18 mouse cellular contexts compared by ENCODE assay signal in genomic region chr10:84480146-84480545, GRCm38 (mm10). TPM values are rescaled to one million over a fixed set of nuclear protein-coding genes. Genes with fewer than 3 reads are reported as not detected.
DNase-seq lines count a peak whose midpoint lies in the region; ATAC-seq lines count a peak whose summit lies in the region.
"Had no signal": no experiment of that assay in that cellular context is flagged by ENCODE, and none has a peak within 500 bp of the region (broad histone marks: within the 10 kb centered on the region; RNA-seq: fewer than 3 reads in every experiment).

No protein-coding gene starts in this region.

- DNase-seq in embryonic facial prominence, embryonic 10.5 days (ENCODE audit: low spot score), result no peak
- DNase-seq in heart, adult 9 months (ENCODE audit: low spot score in 2 of 2), result no peak
- DNase-seq in kidney, postnatal 36 days, result no peak
- peak; percentile 36 for DNase-seq in Muller cell, postnatal 12 days (ENCODE audit: inconsistent ontology term)
- DNase-seq: adrenal gland, postnatal 25 days; cerebellum, adult 9-10 months; gastrocnemius, postnatal 10 days; liver, postnatal 0 days; right cerebral cortex, adult 18-20 months had no signal

- ATAC-seq in embryonic facial prominence, embryonic 15.5 days (ENCODE audit: insufficient number of reproducible peaks, low FRiP score, low TSS enrichment, low read depth), result no peak
- ATAC-seq in heart, embryonic 16.5 days (replicated peaks; ENCODE audit: extremely low read depth, insufficient read depth, low FRiP score), result no peak
- no peak for ATAC-seq in kidney, embryonic 16.5 days (ENCODE audit: low FRiP score, low TSS enrichment)
- no peak for ATAC-seq in megakaryocyte progenitor cell, adult 5-6 weeks (replicated peaks; ENCODE audit: poor library complexity)
- ATAC-seq: activated CD4-positive, CD25-positive, alpha-beta regulatory T cell, adult 4 months; forebrain, embryonic 15.5 days; liver, postnatal 0 days had no signal

- no peak overlapping the region for H3K9ac ChIP-seq in embryonic facial prominence, embryonic 15.5 days
- H3K9ac ChIP-seq in heart, embryonic 16.5 days (ENCODE audit: low read length), result no peak overlapping the region
- no peak overlapping the region for H3K9ac ChIP-seq in kidney, embryonic 16.5 days (replicated peaks; ENCODE audit: low read length)
- H3K9ac ChIP-seq: forebrain, embryonic 15.5 days; heart, embryonic 15.5 days; limb, embryonic 13.5 days; liver, postnatal 0 days; stomach, embryonic 15.5 days had no signal

- H3K4me3 ChIP-seq in embryonic facial prominence, embryonic 15.5 days (replicated peaks), result no peak overlapping the region
- no peak overlapping the region for H3K4me3 ChIP-seq in embryonic facial prominence, embryonic 10.5 days
- H3K4me3 ChIP-seq in heart, embryonic 16.5 days (ENCODE audit: low read length), result no peak overlapping the region
- no peak overlapping the region for H3K4me3 ChIP-seq in kidney, embryonic 16.5 days (ENCODE audit: low read length)
- H3K4me3 ChIP-seq: forebrain, embryonic 15.5 days; heart, embryonic 15.5 days; limb, embryonic 13.5 days; stomach, embryonic 15.5 days had no signal

- no peaks in the 10 kb centered on the region for H3K27me3 ChIP-seq in embryonic facial prominence, embryonic 15.5 days
- H3K27me3 ChIP-seq in embryonic facial prominence, embryonic 10.5 days (replicated peaks; ENCODE audit: low read depth, poor library complexity, severe bottlenecking), result no peaks in the 10 kb centered on the region
- no peaks in the 10 kb centered on the region for H3K27me3 ChIP-seq in heart, embryonic 16.5 days (ENCODE audit: control insufficient read depth, insufficient read depth, low read length)
- H3K27me3 ChIP-seq in kidney, embryonic 16.5 days (ENCODE audit: insufficient read depth, low read length), result no peaks in the 10 kb centered on the region
- H3K27me3 ChIP-seq: forebrain, embryonic 15.5 days; heart, embryonic 15.5 days; limb, embryonic 13.5 days; stomach, embryonic 15.5 days had no signal

- H3K27ac ChIP-seq in embryonic facial prominence, embryonic 15.5 days (replicated peaks), result 0 out of 2 replicates have a peak overlapping the region, but pooled peaks have one; percentile 68
- H3K27ac ChIP-seq in embryonic facial prominence, embryonic 10.5 days (replicated peaks), result no peak overlapping the region
- peak overlapping the region; percentile 84; the same call in 1 of the 2 replicates for H3K27ac ChIP-seq in heart, embryonic 16.5 days (ENCODE audit: low read length)
- H3K27ac ChIP-seq in kidney, embryonic 16.5 days (ENCODE audit: low read length), result peak overlapping the region; percentile 88
- H3K27ac ChIP-seq: forebrain, embryonic 15.5 days; limb, embryonic 13.5 days; stomach, embryonic 15.5 days had no signal

- 71% methylated on average over 4 of the region's 4 CpGs for WGBS in embryonic facial prominence, embryonic 15.5 days
- WGBS in embryonic facial prominence, embryonic 10.5 days, result 70% methylated on average over 4 of the region's 4 CpGs
- 88% methylated on average over 4 of the region's 4 CpGs for WGBS in heart, embryonic 16.5 days
- WGBS in kidney, embryonic 16.5 days, result 47% methylated on average over 4 of the region's 4 CpGs

- H3K4me1 ChIP-seq in embryonic facial prominence, embryonic 15.5 days, result peaks cover 19% of the 10 kb centered on the region
- H3K4me1 ChIP-seq in embryonic facial prominence, embryonic 10.5 days, result peaks cover 48% of the 10 kb centered on the region
- H3K4me1 ChIP-seq in heart, embryonic 16.5 days (ENCODE audit: control insufficient read depth, insufficient read depth, low read length), result peaks cover 13% of the 10 kb centered on the region
- peaks cover 38% of the 10 kb centered on the region for H3K4me1 ChIP-seq in kidney, embryonic 16.5 days (ENCODE audit: insufficient read depth, low read length)
- H3K4me1 ChIP-seq: forebrain, embryonic 15.5 days had no signal

- no peaks in the 10 kb centered on the region for H3K36me3 ChIP-seq in embryonic facial prominence, embryonic 15.5 days
- H3K36me3 ChIP-seq in embryonic facial prominence, embryonic 10.5 days (replicated peaks), result no peaks in the 10 kb centered on the region
- no peaks in the 10 kb centered on the region for H3K36me3 ChIP-seq in heart, embryonic 16.5 days (ENCODE audit: control insufficient read depth, insufficient read depth)
- H3K36me3 ChIP-seq in kidney, embryonic 16.5 days (ENCODE audit: insufficient read depth, low read length), result no peaks in the 10 kb centered on the region
- H3K36me3 ChIP-seq: forebrain, embryonic 15.5 days; heart, embryonic 15.5 days; limb, embryonic 13.5 days; stomach, embryonic 15.5 days had no signal

- H3K4me2 ChIP-seq in embryonic facial prominence, embryonic 15.5 days (replicated peaks), result no peak overlapping the region
- H3K4me2 ChIP-seq in heart, embryonic 16.5 days (ENCODE audit: low read depth, low read length), result no peak overlapping the region
- 0 out of 2 replicates have a peak overlapping the region, but pooled peaks have one; percentile 19 for H3K4me2 ChIP-seq in kidney, embryonic 16.5 days (replicated peaks; ENCODE audit: low read depth, low read length)
- H3K4me2 ChIP-seq: forebrain, embryonic 15.5 days; limb, embryonic 13.5 days; stomach, embryonic 15.5 days had no signal

- H3K9me3 ChIP-seq in embryonic facial prominence, embryonic 15.5 days (replicated peaks), result no peaks in the 10 kb centered on the region
- no peaks in the 10 kb centered on the region for H3K9me3 ChIP-seq in embryonic facial prominence, embryonic 10.5 days
- no peaks in the 10 kb centered on the region for H3K9me3 ChIP-seq in heart, embryonic 16.5 days (replicated peaks; ENCODE audit: control insufficient read depth, low read length)
- H3K9me3 ChIP-seq in kidney, embryonic 16.5 days (ENCODE audit: low read length), result no peaks in the 10 kb centered on the region
- H3K9me3 ChIP-seq: forebrain, embryonic 15.5 days; heart, embryonic 15.5 days; limb, embryonic 13.5 days; stomach, embryonic 15.5 days had no signal

RNA-seq across cellular contexts. Expression of gene Nuak1, which starts 39.7 kb away (rescaled TPM):
- 3.3 and 3.4 TPM in 2 replicates for polyA plus RNA-seq in embryonic facial prominence, embryonic 15.5 days (2015; fragmentation: Nextera tagmentation; extraction: Ambion mirVana)
- polyA plus RNA-seq in embryonic facial prominence, embryonic 10.5 days (2016; fragmentation: Nextera tagmentation; extraction: Ambion mirVana), result 2.4 and 2.7 TPM in 2 replicates
- 3.0 and 3.2 TPM in 2 replicates for polyA plus RNA-seq in heart, embryonic 16.5 days (2015; fragmentation: Nextera tagmentation; extraction: Ambion mirVana)
- polyA plus RNA-seq in kidney, embryonic 16.5 days (2015; fragmentation: Nextera tagmentation; extraction: Ambion mirVana), result 3.2 and 3.6 TPM in 2 replicates
- total RNA-seq in megakaryocyte progenitor cell, adult 5-6 weeks (2015), result 0.12 TPM in 2 replicates
- 0.03 and 0.17 TPM in 2 replicates for total RNA-seq in megakaryocyte progenitor cell, adult 5-6 weeks (2017)
- polyA plus RNA-seq: activated CD4-positive, CD25-positive, alpha-beta regulatory T cell, adult 4 months had no signal

RNA-seq across cellular contexts. Expression of gene Ckap4, which starts 53.7 kb away (rescaled TPM):
- polyA plus RNA-seq in embryonic facial prominence, embryonic 15.5 days (2015; fragmentation: Nextera tagmentation; extraction: Ambion mirVana), result 134 and 141 TPM in 2 replicates
- polyA plus RNA-seq in embryonic facial prominence, embryonic 10.5 days (2016; fragmentation: Nextera tagmentation; extraction: Ambion mirVana), result 61.2 and 61.5 TPM in 2 replicates
- 56.5 and 75.5 TPM in 2 replicates for polyA plus RNA-seq in heart, embryonic 16.5 days (2015; fragmentation: Nextera tagmentation; extraction: Ambion mirVana)
- 40.0 and 72.4 TPM in 2 replicates for polyA plus RNA-seq in kidney, embryonic 16.5 days (2015; fragmentation: Nextera tagmentation; extraction: Ambion mirVana)
- total RNA-seq in megakaryocyte progenitor cell, adult 5-6 weeks (2015), result 72.5 and 84.2 TPM in 2 replicates
- total RNA-seq in megakaryocyte progenitor cell, adult 5-6 weeks (2017), result 63.4 and 70.0 TPM in 2 replicates
